Mouse (Mus musculus) liver, adult 2 months (tissue): Measurements from ENCODE around the gene Mettl16. TPM values are rescaled to one million over a fixed set of nuclear protein-coding genes. Genes with fewer than 3 reads are reported as not detected.
A peak's percentile ranks its signal among the peaks of the same experiment; 100 is the strongest.

Experiments used
- DNase-seq: peaks from one replicate; pipeline ENCODE4 v3.0.0-alpha.2; 2011; ENCODE audit warnings: low read depth, low spot score; ENCODE audit errors: extremely low read depth
- H3K27ac ChIP-seq: fragments of 200-500 bp; replicated peaks from 2 replicates; pipeline ENCODE4 v1.5.1; 2012; ENCODE audit warnings: low read depth, mild to moderate bottlenecking, control low read depth, inconsistent platforms, low read length; ENCODE audit not compliant: insufficient read depth
- H3K27me3 ChIP-seq: fragments of 200-500 bp; 2 replicates; pipeline ENCODE4 v1.6.1; 2012; ENCODE audit warnings: mild to moderate bottlenecking, moderate library complexity, low read length, inconsistent platforms; ENCODE audit not compliant: control insufficient read depth, insufficient read depth
- H3K36me3 ChIP-seq: fragments of 200-500 bp; 2 replicates; pipeline ENCODE4 v1.6.1; 2012; ENCODE audit warnings: low read length, inconsistent platforms; ENCODE audit not compliant: control insufficient read depth, insufficient read depth
- H3K4me1 ChIP-seq: fragments of 200-500 bp; 2 replicates; pipeline ENCODE4 v1.6.1; 2011; ENCODE audit warnings: low read length; ENCODE audit not compliant: control insufficient read depth, insufficient read depth
- H3K4me3 ChIP-seq: fragments of 200-500 bp; 2 replicates; pipeline ENCODE4 v1.5.1; 2011; ENCODE audit warnings: low read depth, mild to moderate bottlenecking, control low read depth, low read length, moderate library complexity; ENCODE audit not compliant: insufficient read depth
- H3K79me2 ChIP-seq: fragments of 200-500 bp; 2 replicates; pipeline ENCODE4 v1.6.1; 2012; ENCODE audit warnings: inconsistent platforms, mild to moderate bottlenecking, low read length, moderate library complexity; ENCODE audit not compliant: control insufficient read depth, insufficient read depth
- H3K9ac ChIP-seq: fragments of 200-500 bp; 2 replicates; pipeline ENCODE4 v1.6.1; 2012; ENCODE audit warnings: low read depth, mild to moderate bottlenecking, control low read depth, inconsistent platforms, low read length
- CTCF ChIP-seq: fragments of 200-500 bp; IDR thresholded peaks from 2 replicates; pipeline ENCODE4 v1.5.1; 2011; ENCODE audit warnings: low read depth, low read length, control low read depth
- POLR2A ChIP-seq: fragments of 200-500 bp; IDR thresholded peaks from 2 replicates; pipeline ENCODE4 v1.6.1; 2011; ENCODE audit warnings: low read length, control low read depth; ENCODE audit not compliant: insufficient read depth; ENCODE audit errors: extremely low read depth
- WGBS: fragments of 180-500 bp; shearing (Covaris S2); methylation state at CpG from one replicate; pipeline ENCODE4 v1.1.7; 2018; 5-methylcytosine and 5-hydroxymethylcytosine counted together
- polyA plus RNA-seq: library from polyadenylated mRNA; depleted of rRNA; stranded (reverse); fragments of >200 nt; gene quantifications from 2 replicates; pipeline ENCODE4 v1.2.3, GENCODE M21; 2012
- total RNA-seq: library from RNA; depleted of rRNA; stranded (reverse); fragments of >200 nt; gene quantifications from 2 replicates; pipeline ENCODE4 v1.2.3, GENCODE M21; 2014

The Mettl16 gene
- total and polyA plus RNA-seq, 2 experiments = 3.4 to 5.1 TPM

GRCm38 (mm10) chr11:74725181-74725580 is 45.4 kb upstream of the Mettl16 start:
- Histone ChIP-seq H3K4me3 (no peak overlapping the region), H3K4me1 (peaks cover 9% of the 10 kb centered on the region), H3K27ac (no peak overlapping the region), H3K36me3 (no peaks in the 10 kb centered on the region), H3K79me2 (peaks cover 19% of the 10 kb centered on the region; the same call in 1 of the 2 replicates), H3K27me3 (no peaks in the 10 kb centered on the region), H3K9ac (no peak overlapping the region)
- no peak for TF ChIP-seq CTCF
- no peak for TF ChIP-seq POLR2A
- WGBS = 59% methylated on average over 5 of the region's 5 CpGs
- DNase-seq = peak; percentile 53

GRCm38 (mm10) chr11:74734917-74735316 is 35.7 kb upstream of the Mettl16 start:
- Histone ChIP-seq H3K79me2 (no peaks in the 10 kb centered on the region), H3K4me1 (no peaks in the 10 kb centered on the region), H3K4me3 (no peak overlapping the region), H3K27ac (no peak overlapping the region), H3K36me3 (no peaks in the 10 kb centered on the region), H3K9ac (no peak overlapping the region), H3K27me3 (no peaks in the 10 kb centered on the region)
- 37% methylated on average over 7 of the region's 7 CpGs for WGBS
- TF ChIP-seq CTCF (no peak), POLR2A (no peak)
- no peak for DNase-seq

- no peak overlapping the region for H3K9ac ChIP-seq
- H3K36me3 ChIP-seq = no peaks in the 10 kb centered on the region
- H3K4me3 ChIP-seq = no peak overlapping the region
- WGBS = 39% methylated on average over 3 of the region's 3 CpGs
- no peak overlapping the region for H3K27ac ChIP-seq
- peak; percentile 66 for DNase-seq
- H3K4me1 ChIP-seq = no peaks in the 10 kb centered on the region
- TF ChIP-seq CTCF (no peak), POLR2A (no peak)
- H3K79me2 ChIP-seq = no peaks in the 10 kb centered on the region
- no peaks in the 10 kb centered on the region for H3K27me3 ChIP-seq
Measured at GRCm38 (mm10) chr11:74737861-74738260, 32.8 kb upstream of the Mettl16 start.

- H3K4me3 ChIP-seq = no peak overlapping the region
- H3K4me1 ChIP-seq = no peaks in the 10 kb centered on the region
- no peaks in the 10 kb centered on the region for H3K79me2 ChIP-seq
- WGBS = 81% methylated on average over 4 of the region's 4 CpGs
- no peaks in the 10 kb centered on the region for H3K27me3 ChIP-seq
- H3K9ac ChIP-seq = no peak overlapping the region
- TF ChIP-seq POLR2A (no peak), CTCF (no peak)
- DNase-seq = no peak
- no peak overlapping the region for H3K27ac ChIP-seq
- no peaks in the 10 kb centered on the region for H3K36me3 ChIP-seq
Measured at GRCm38 (mm10) chr11:74748022-74748421, 22.6 kb upstream of the Mettl16 start.

GRCm38 (mm10) chr11:74749241-74749640 is 21.4 kb upstream of the Mettl16 start:
- no peaks in the 10 kb centered on the region for H3K36me3 ChIP-seq
- TF ChIP-seq POLR2A = no peak
- TF ChIP-seq CTCF = no peak
- no peaks in the 10 kb centered on the region for H3K79me2 ChIP-seq
- no peaks in the 10 kb centered on the region for H3K4me1 ChIP-seq
- H3K27me3 ChIP-seq = no peaks in the 10 kb centered on the region
- no peak for DNase-seq
- no peak overlapping the region for H3K27ac ChIP-seq
- no peak overlapping the region for H3K9ac ChIP-seq
- WGBS = 93% methylated on average over 13 of the region's 13 CpGs
- no peak overlapping the region for H3K4me3 ChIP-seq

- 51% methylated on average over 7 of the region's 7 CpGs for WGBS
- Histone ChIP-seq H3K9ac (no peak overlapping the region), H3K36me3 (no peaks in the 10 kb centered on the region), H3K4me1 (no peaks in the 10 kb centered on the region), H3K4me3 (no peak overlapping the region), H3K79me2 (no peaks in the 10 kb centered on the region), H3K27ac (no peak overlapping the region), H3K27me3 (no peaks in the 10 kb centered on the region)
- TF ChIP-seq POLR2A (no peak), CTCF (no peak)
- DNase-seq = peak; percentile 62
Measured at GRCm38 (mm10) chr11:74750662-74751351, 19.8 kb upstream of the Mettl16 start.
